Mouse (Mus musculus) mouse embryonic stem cell (cell line): ENCODE measurements around the gene Dcaf10.
"Not testable (repeated sequence)": the region's sequence is repeated elsewhere in the genome, so short reads cannot be mapped to it uniquely, and the experiment has no call there.

Experiments used
- in situ Hi-C, 2 experiments: fragments of 300-500 bp; cut with MboI; formaldehyde crosslinking; loops; 1 replicate in 1 of 2; 3 replicates in 1 of 2; pipeline ENCODE4 v1.14.3; 2019 to 2020; ENCODE audit warnings: low sequenced_read_pairs in 2 of 2, low pct_unique_long_range_greater_than_20kb in 1 of 2, mixed read lengths in 1 of 2; ENCODE audit not compliant: unreplicated experiment in 1 of 2

The Dcaf10 gene

DNA sequence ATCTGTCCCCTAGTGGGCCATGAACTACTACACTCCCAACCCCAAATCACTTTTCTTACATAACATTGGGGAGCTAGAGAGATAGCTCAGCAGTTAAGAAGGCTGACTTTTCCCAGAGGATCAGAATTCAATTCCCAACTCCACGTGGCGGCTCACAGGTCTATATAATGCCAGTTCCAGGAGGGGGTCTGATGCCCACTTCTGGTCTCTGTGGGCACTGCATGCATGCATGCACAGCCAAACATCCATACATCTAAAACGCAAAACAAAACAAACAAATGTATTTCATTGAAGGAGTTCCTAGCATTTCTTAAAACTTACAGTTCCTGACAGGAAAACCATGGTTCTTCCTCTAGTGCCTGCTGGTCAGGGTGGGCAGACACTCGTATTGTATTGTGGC lies 50.2 kb downstream of the Dcaf10 start:
- in situ Hi-C loops = no loop called here

DNA sequence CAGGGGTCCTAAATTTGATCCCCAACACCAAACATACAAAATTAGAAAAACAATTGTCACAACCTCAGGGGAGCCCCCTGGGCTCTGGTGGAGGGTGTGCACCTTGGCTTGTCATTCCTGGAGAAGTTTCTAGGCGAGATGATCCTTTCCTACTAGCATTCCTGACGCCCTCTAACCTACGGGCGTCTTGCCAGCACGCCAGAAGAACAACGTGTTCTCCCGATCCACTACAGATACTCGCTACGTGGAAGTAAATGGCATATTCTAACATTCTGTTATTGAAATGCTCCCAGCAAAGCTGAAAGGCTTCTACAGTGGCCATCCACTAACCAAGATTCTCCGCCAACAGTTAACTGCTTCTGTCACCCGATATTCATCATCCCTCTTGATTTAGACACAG lies 50.7 kb downstream of the Dcaf10 start:
- in situ Hi-C loops = no loop called here

DNA sequence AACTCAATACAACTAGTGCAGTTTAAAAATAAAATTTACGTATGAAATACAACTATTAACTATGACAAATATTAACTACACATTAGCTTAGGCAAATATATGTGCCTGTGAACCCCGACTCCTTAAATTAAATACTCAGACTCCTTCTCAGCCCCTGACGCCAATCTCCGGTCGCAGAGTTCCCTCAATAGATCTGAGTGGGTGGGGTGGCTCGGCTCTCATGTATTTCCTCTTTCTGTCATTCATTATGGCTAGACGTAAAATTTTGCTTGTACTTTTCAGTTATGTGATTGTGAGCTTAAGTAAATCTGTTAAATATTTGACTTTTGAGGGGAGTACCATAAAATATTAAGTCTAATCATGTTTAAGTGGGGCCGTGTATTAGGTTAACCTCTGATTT lies 51.1 kb downstream of the Dcaf10 start:
- in situ Hi-C loops = no loop called here

DNA sequence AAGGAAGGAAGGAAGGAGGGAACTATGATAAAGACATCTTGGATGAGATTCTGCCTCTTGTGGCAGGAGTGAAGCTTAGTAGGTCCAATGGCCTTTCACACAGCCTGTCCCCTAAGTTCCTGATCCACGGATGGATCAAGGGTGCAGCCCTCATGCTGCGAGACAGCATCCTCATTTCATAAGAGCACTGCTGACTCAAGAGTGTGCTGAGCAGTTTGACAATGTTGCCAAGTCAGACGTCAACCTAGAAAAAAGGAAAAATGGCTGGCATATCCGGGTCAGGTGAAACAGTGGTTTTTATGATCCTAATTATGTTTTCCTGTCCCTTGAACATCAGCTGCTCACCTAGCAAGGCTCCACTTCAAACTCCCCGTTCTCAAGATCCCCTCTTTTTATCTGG lies 51.8 kb downstream of the Dcaf10 start:
- in situ Hi-C loops = no loop called here

DNA sequence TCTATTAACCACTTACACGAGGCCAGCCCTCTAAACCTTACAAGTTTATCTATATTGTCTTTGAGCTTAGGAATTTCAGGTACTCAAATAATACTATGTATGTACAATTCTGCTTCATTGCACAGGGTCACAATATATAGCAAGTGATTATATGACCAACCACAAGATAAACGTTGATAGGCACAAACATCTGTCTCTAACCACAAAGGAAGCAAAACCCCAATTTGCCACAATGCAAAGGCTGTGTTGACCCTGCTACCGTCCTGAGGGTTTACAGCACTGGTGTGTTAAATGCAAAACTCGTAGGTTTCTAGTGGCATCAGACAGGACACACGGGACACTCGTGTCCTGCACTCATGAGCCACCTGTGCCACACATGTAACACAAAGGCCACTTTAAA lies 54.3 kb downstream of the Dcaf10 start:
- in situ Hi-C loops = not testable (repeated sequence)

DNA sequence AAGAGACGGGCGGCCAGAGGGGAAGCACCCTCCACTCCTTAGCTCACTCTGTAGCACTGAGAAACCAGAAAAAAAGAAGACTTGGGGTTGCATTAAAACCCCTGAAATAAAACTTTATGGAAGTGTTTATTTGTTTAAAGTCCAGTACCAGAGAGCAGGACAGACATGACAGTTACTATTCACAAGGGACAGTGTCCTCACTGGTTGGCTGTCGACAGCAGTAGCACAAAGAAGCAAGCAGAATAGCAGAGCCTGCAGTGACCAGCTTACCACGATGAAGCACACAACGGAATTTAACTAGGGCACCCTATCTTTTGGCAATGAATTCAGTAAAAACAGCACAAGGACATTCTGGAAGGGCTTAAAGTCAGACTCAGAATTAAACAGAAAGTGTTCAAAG lies 56.4 kb downstream of the Dcaf10 start:
- in situ Hi-C loops = not testable (repeated sequence)

DNA sequence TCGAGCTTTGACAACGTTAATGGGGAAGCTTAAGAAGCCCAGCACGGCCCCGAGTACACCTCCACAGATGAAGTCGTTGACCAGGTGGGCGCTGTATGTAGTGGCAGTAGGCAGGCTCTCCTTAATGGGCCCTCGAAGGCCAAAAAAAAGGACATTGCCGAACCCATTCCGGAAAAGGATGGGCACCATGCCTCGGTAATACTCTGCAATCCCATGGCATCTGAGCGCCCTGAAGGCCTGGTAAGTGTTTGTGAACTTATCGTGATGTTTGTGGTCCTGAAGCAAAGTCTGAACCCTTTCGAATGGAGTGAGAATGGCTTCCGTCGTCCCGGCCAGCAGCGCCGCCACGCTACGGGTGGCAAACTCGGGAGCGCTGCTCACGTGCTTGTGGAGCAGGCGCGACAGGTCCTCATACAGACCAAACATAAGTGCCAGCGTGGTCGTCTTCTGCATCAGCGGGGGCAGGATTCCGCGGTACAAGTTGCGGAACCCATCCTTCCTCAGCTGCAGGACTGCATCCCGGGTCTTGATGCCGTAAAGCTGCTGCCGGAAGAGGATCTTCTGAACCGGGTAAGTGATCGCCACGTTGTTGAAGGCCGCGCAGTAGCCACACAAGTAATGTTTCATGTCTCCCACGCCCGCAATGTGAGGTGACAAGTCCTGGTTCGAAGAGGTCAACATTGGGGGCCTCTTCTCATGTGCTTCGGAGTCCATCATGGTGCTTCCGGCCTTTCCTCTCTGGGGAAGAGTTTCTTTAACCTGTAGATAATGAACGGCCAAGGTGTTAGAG lies 57.7 kb downstream of the Dcaf10 start:
- in situ Hi-C loops = loop anchor here in 1 of 2 experiments (25.0 kb wide), 1 partner anchor 388 kb away; the partner anchor contains the start of gene Aldh1b1

DNA sequence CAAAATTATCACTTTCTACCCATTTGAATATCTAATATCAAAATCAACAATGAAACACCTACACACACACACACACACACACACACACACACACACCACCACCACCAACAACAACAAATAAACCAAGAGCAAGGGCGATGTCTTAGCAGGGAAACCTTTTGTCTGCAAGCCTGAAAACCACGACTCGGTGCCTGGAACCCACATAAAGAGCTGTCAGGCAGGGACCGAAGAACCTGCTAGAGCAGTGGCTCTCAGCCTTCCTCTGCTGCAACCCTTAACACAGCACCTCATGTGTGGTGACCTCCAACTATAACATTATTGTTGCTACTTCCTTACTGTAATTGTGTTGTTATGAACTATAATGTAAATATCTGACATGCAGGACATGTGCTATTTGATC lies 60.4 kb downstream of the Dcaf10 start:
- in situ Hi-C loops = loop anchor here in 1 of 2 experiments (25.0 kb wide), 1 partner anchor 385 kb away; the partner anchor contains the start of gene Aldh1b1

DNA sequence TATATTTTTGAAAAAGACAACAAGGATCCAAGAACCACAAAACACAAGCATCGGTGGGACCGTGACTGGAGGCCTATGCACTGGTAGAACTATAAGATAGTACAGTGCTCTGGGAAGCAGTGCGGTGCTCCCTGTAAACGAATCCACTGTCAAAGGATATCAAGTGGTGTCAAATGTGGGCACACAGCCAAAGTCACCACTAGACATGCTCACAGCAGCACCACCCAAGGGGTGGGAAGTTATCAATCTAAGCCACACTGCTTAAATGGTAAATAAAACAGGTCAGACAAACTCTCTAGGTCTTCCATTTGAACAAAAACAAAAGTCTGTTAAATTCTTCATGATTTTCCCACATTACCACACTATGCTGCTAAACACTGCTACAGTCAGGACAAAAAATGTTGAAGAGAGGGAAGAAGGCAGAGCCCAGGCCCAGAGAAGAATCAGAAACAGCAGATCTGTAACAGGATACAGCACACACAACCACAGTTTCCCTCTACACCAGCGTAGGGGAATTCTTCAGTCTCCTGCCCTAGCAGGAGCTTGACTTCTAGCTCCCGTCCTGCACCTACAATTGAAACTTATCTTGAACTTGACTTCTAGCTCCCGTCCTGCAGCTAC lies 61.1 kb downstream of the Dcaf10 start:
- in situ Hi-C loops = loop anchor here in 1 of 2 experiments (25.0 kb wide), 1 partner anchor 384 kb away; the partner anchor contains the start of gene Aldh1b1

DNA sequence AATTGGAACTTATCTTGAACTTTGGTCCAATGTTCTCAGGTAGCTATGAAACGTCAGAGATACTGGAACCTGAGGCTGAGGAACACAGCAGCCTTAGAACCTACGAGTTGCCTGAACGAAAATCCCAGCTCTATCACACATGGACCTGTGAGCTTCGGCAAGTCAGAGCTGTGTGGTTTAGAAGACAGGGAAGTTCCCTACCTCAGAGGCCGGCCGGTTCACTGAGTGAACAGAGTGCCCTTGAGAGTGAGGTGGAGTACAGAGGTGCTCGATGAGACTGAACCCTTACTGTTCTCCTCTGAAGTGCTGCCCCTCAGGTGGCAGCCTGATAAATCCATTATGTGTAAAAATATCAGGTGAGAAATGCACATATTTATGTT lies 61.6 kb downstream of the Dcaf10 start:
- in situ Hi-C loops = loop anchor here in 1 of 2 experiments (25.0 kb wide), 1 partner anchor 384 kb away; the partner anchor contains the start of gene Aldh1b1

DNA sequence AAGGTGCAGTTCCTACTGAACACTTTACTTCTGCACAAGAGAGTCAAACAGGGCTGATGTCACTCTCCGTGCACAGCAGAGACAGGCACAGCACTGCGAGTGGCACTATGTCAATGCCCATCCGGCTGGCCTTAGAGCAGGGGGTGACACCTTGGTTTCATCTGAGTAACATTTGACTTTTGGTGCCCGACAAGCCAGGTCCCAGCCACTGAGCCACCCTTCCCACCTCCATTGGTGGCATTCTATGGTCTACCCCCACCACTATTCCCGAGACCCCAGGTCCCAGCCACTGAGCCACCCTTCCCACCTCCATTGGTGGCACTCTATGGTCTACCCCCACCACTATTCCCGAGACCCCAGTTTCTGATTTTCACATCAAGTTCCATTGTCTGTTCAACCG lies 62.2 kb downstream of the Dcaf10 start:
- in situ Hi-C loops = loop anchor here in 1 of 2 experiments (25.0 kb wide), 1 partner anchor 383 kb away; the partner anchor contains the start of gene Aldh1b1

DNA sequence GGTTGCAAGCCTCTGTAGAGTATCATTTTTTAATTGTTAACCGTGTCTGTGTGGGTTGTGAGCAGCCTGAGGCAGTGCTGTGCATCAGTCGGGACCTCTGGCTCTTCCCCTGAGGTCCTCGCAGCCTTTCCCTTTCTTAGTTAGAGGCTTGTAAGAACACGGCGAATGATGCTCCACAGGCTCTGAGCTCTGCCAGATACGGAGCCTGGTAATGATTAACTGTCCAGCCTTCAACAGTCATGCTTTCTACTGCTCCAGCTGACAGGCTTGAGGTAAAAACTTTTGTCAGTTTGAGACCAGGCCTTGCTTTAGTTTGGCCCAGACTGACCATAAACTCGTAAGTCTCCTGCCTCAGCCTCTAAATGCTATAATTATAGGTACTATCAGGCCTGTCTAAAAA lies 63.4 kb downstream of the Dcaf10 start:
- in situ Hi-C loops = loop anchor here in 1 of 2 experiments (25.0 kb wide), 1 partner anchor 382 kb away; the partner anchor contains the start of gene Aldh1b1

DNA sequence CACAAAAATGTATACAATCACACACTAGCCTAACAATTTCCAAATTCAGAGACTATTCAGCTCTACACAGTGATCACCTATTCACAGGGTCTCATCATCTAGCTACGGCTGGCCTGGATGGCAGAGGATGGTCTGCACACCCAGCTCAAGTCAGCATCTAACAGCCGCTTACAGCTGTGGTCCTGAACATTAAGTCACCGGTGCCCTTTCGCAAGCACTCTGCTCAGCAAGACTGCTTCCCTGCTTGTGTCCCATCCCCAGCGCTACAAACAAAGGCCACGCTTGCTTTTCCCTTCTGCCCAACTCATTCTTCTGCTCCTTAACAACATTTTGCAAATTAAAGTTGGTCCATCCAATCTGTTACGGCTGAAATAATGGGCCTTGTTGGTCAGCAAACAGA lies 64.5 kb downstream of the Dcaf10 start:
- in situ Hi-C loops = loop anchor here in 1 of 2 experiments (25.0 kb wide), 1 partner anchor 381 kb away; the partner anchor contains the start of gene Aldh1b1

DNA sequence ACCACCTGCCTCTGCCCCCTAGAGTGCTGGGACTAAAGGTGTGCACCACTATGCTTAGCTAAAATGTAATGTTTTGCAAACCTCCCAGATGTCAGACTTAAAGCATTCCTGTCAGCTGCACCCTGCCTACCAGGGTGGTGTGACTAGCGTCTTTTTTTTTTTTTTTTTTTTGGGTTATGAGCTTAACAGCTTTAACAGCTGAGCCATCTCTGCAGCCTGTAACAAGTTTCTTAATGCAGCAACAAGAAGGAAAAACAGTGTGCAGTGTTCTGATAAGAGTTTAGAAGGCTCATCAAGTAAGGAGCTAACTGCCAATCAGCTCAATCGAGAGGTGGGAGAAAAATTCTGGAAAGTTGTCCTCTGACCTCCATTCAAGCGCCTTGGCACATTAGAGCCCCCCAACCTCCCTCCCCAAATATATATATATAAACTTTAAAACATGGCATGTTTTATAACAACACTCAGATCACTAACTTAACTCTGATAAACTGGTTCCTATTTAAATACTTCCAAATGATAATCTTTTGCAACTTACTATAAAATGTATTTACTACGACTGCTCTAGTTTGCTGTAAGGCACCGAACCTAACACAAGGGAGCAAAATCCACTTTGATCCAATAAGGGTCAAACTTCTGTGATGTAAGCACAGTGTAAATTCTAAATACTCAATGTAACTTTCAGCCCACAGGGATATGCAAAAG lies 65.3 kb downstream of the Dcaf10 start:
- in situ Hi-C loops = loop anchor here in 1 of 2 experiments (25.0 kb wide), 1 partner anchor 380 kb away; the partner anchor contains the start of gene Aldh1b1

DNA sequence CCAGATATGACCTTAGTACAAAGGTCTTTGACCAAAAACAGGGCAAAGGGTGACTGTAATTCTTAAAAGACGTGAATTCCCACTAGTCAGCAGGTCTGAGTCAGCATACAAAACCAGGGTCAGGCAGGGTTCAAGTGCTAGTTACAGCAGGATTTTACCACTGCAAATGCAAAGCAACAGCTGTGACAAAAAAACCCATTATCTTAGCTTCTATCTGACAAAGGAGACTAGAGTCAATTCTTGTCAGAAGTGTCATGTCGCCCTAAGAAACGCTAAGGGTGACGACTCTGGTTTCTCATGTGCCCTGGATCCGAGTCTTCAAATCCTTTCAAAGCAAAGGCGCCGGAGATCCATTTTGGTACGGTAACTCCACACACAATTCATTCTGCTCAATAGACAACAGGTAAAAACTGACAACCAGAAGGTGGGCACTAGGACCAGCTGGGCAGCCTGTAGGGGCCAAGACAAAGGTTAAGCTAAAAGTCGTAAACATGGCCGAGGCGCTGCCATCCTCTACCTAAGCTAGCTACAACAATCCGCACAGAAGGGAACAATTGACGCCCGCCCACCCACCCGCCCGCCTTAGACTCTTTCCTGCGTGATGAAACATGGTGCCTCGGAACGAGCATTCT lies 65.9 kb downstream of the Dcaf10 start:
- in situ Hi-C loops = loop anchor here in 1 of 2 experiments (25.0 kb wide), 1 partner anchor 379 kb away; the partner anchor contains the start of gene Aldh1b1

DNA sequence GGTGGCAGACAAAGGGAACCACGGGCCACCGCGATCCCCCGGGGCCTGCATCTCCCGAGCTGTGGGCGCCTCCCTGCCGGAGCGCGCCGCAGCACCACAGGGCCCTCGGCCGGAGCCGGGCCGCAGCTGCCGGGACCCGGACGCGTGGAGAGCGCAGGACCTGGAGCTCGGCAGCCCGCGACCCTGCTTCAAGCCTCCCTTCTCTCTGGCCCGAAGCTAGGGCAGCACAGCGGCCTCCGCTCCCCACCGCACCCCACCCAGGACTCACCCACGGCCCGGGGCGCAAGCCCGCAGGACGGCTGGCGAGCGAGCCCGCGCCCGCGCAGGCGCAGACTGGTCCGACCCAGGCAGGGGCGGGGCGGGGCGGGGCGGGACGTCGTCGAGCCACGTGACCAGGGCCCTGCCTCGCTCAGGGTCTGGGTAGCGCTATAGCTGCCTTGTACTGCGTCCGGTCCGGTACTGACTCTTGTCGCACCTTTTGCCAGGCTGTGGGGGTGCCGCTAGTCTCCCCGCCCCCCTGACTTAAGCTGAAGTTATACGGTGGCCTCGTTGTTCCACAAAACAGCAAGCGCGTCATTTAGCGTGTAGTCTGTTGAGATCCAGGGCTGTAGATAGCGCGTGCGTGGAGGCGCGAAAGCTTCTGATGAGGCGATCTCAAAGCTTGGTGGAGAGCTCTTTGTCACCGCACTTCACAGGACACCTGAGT lies 66.7 kb downstream of the Dcaf10 start, which contains the start of gene Slc25a51:
Gene Slc25a51, minus strand, starts transcription at position 340 of the 706 bp plus-strand sequence.
- in situ Hi-C loops = loop anchor here in 1 of 2 experiments (25.0 kb wide), 1 partner anchor 379 kb away; the partner anchor contains the start of gene Aldh1b1

DNA sequence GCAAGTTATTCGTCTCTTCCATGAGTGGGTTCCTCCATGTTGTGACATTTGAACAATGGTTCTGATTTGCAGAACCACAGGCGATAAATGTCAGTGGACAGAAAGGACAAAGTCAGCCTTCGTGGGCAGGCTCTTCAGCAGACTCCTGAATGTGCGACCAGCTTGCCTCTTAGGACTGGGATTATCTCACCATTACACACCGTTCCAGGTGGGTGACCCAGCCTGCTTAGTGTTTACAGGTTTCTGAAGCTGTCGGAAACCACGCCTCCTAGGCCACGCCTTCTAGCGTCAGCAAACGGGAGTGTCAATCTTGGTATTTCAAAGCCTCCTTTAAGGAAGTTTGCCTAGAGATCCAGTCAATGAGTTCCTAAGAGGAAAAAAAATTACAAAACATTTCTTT lies 67.4 kb downstream of the Dcaf10 start:
- in situ Hi-C loops = loop anchor here in 1 of 2 experiments (25.0 kb wide), 1 partner anchor 378 kb away; the partner anchor contains the start of gene Aldh1b1
